Mouse (Mus musculus): Measurements from ENCODE around the gene Cldn17. TPM values are rescaled to one million over a fixed set of nuclear protein-coding genes. Genes with fewer than 3 reads are reported as not detected.

Cldn17 gene
- not detected for polyA plus RNA-seq (2017; shearing (Covaris generic))

DNA sequence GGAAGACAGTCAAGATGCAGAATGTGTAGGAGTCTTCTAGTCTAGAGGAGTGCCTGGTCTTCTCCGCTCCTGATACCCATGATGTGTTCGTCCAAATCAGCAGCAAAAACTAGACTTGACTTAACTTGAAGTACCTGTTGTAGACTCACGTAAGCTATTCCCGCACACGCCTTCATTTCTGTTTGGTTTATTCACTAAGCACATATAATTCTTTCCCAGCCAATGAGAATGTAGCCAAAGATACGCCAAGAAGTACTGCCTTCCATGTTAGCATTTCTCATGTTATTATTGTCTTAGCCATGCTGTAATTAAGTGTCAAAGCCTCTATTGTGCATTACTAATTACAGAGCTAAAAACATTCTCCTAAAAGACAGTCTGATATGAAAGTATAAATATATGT lies at the start of gene Cldn17:
Cldn17 (minus strand) TSS at position 101 of the 400 bp plus-strand sequence.
- no peak for ATAC-seq

DNA sequence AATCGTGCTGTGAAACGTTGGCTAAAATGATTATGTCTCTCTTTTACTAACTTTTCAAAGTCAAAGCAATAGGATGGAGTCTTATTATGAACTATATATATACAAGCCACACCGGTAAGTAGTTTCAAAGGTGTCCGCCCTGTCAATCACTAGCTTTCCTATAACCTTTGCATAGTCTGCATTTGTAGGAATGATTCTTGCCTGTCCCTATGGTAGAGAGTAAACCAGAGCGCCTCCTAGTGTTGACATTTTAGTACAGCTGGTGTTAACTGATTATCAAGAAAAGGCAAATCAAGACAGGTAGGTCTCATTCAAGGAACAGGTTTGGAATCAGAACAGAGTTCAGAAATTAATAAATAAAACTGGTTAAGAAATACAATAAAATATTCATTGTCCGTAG lies 35.7 kb upstream of the Cldn17 start:
- no peak for ATAC-seq

DNA sequence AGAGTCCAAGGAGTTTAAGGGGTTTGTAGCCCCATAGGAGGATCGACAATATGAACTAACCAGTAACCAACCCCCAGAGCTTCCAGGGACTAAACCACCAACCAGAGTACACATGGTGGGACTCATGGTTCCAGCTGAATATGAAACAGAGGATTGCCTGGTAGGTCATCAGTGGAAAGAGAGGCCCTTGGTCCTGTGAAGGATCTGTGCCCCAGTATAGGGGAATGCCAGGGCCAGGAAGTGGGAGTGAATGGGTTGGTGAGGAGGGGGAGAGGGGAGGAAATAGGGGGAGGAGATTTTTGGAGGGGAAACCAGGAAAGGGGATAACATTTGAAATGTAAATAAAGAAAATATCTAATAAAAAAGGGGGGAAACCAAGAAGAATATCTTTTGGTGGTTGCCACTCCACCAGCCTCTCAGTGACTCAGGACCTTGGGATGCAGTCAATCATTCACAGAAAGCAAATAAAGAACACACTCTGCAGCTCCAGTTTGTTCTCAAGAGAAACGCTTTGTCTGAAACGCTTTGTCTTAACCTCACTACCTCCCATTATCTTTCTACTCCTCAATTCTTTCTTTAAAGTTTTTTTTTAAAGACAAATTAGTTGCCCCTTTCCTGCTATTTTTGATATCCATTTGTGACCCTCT lies 33.2 kb upstream of the Cldn17 start:
- ATAC-seq: no peak

DNA sequence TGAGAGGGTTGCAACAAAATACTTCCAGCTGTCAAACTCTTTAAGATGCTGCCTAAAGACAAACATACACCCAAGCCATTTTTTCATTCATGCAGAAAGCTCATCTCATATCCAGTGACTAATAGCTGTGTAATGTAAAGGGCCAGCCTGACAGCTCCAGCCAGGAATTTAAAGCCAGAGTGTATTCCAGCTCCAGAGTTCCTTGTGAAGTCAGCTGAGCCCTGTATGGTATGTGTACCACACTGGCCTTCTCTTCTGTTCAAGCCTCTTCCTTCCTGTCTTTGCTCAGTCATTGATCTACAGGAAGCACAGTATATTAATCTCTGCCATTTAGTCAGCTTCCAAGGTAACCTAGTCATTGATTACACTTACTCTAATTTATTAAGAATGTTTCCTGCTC lies 4.6 kb upstream of the Cldn17 start:
- no peak for ATAC-seq

DNA sequence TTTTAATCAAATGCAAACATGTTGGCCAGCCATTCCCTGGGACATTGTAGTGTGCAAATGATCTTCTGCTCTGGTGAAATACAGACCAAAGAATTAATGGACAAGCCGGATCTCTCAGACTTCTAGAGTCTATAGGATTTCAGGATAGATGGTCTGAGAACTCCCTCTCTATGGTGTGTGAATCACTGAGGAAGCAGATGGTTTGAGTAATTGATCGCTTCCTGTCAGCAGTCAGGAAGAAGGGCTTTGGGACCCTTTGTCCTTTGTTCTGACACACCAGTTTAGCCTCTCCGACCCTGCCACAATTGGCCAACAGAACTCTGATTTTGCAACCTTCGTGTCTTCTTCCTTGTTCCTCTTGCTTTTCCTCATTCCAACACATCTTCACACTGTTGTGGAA lies 1.4 kb upstream of the Cldn17 start:
- no peak for ATAC-seq

DNA sequence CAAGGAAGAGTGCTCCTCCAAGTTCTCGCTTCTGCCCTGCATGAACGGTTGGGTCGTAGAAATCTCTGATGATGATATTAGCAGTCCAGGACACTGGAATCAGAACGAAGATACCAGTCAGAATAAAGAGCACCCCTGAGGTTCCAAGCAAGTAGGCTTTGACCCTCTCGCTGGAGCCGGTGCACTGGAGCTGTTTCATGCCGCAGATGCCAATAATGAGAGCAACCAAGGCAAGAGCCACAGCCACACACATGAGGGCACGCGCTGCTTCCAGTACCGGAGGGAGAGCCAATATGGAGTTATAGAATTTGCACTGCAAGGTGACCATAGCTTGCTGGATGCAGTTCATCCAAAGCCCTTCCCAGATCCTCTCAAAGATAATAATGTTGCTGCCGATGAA lies 440 bp downstream of the Cldn17 start:
- no peak for ATAC-seq

DNA sequence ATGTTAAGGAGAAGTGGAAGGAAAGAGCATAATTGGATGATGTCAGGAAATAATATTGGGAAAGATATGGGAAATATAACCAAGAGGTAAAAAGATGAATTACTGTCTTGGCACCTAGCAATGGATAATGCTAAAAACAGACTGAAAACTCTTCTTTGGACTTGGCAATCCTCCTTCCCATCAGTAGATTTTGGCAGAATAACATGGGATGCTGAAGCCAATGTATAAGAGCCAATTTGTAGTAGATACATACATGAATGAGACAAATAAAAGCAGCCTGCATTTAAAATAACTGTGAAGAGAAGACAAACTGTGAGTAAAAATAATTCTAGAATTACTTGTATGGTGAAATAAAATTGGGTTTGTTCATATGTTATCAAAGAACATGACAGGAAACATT lies 18.7 kb downstream of the Cldn17 start:
- ATAC-seq: no peak

DNA sequence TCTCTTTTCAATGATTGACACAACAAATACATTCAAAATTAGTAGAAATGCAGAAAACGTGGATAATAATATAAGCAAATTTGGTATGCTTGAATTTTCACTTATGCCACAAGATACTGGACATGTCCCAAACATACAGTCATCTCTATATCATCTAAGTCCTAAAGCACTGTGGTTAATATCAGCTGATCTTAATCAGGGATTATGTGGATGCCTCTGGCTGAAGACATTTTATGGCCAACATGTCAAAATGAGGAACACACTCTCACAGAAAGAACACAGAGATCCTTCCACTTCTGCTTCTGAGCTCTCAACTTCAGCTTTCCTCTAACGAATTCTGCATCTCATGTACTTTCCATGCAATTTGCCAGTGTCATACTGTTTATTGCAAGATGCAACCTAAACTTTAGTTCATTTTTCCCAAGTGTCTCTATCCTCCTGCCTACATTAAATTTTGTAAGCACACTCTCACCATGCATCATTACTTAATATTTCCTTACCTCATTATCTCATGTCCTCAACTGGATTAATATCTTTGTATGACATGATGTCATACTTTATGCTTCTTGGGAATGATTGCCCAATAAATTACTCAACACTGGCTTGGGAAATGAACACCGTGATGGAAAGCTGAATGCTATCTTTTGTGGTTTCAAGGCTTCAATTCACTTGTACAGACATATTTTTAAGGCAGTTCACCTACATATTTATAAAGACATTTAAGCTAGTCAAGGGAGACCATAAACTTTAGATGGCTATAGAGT lies 26.6 kb downstream of the Cldn17 start:
- no peak for ATAC-seq

DNA sequence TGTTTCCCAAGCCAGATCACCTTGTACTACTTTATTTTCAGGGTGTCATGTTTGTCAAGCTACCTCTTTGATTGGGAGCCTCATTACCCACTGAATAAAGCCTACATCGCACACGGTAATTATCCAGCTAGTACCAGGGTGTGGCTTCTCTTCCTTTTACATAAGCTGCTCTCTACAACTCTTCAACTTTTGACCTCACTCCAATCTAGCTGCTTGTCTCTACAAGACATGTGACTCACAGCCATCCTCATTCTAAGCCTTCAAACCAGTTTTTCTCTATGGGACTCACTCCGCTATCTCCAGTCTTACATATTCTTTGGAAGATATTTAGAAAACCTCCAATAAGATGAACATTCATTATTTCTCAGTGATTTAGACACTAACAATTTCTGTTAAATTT lies 43.5 kb downstream of the Cldn17 start:
- no peak for ATAC-seq

Other genes with a start within 250 kb of the Cldn17 start
- gene Grik1, start 216.7 kb downstream of the Cldn17 start, polyA plus RNA-seq (2017; shearing (Covaris generic)): under 1 TPM in 1 of 3 experiments, not detected in 2; 0.09 TPM
- gene Cldn8, start 56.2 kb upstream of the Cldn17 start, polyA plus RNA-seq (2017; shearing (Covaris generic)): not detected
- not detected for gene Krtap24-1, start 105.3 kb upstream of the Cldn17 start, polyA plus RNA-seq (2017; shearing (Covaris generic))
- gene 2310079G19Rik, start 120.7 kb upstream of the Cldn17 start, polyA plus RNA-seq (2017; shearing (Covaris generic)): not detected
- gene Krtap26-1, start 140.8 kb upstream of the Cldn17 start, polyA plus RNA-seq (2017; shearing (Covaris generic)): not detected
- gene Krtap27-1, start 164.7 kb upstream of the Cldn17 start, polyA plus RNA-seq (2017; shearing (Covaris generic)): not detected
- not detected for gene 2310061N02Rik, start 201.0 kb upstream of the Cldn17 start, polyA plus RNA-seq (2017; shearing (Covaris generic))
- gene Krtap13-1, start 221.9 kb upstream of the Cldn17 start, polyA plus RNA-seq (2017; shearing (Covaris generic)): not detected
- gene Krtap13, start 244.7 kb upstream of the Cldn17 start, polyA plus RNA-seq (2017; shearing (Covaris generic)): not detected